Mouse (Mus musculus) thymus, adult 2 months (tissue): ENCODE measurements around the gene Spata17. TPM values are rescaled to one million over a fixed set of nuclear protein-coding genes. Genes with fewer than 3 reads are reported as not detected.

Source experiments
- DNase-seq: peaks from one replicate; pipeline ENCODE4 v3.0.0; 2021
- H3K27ac ChIP-seq: fragments of 200-500 bp; 2 replicates; pipeline ENCODE4 v1.5.1; 2012; ENCODE audit warnings: low read length, control low read depth; ENCODE audit not compliant: control insufficient read depth, insufficient read depth
- H3K27me3 ChIP-seq: fragments of 200-500 bp; 2 replicates; pipeline ENCODE4 v1.6.1; 2012; ENCODE audit warnings: mild to moderate bottlenecking, low read length, moderate library complexity, mixed read lengths; ENCODE audit not compliant: control insufficient read depth, insufficient read depth
- H3K36me3 ChIP-seq: fragments of 200-500 bp; 2 replicates; pipeline ENCODE4 v1.6.1; 2012; ENCODE audit warnings: mild to moderate bottlenecking, low read length, moderate library complexity; ENCODE audit not compliant: control insufficient read depth, insufficient read depth
- H3K4me1 ChIP-seq: fragments of 200-500 bp; replicated peaks from 2 replicates; pipeline ENCODE4 v1.6.1; 2012; ENCODE audit warnings: low read length; ENCODE audit not compliant: control insufficient read depth, insufficient read depth
- H3K4me3 ChIP-seq: fragments of 200-500 bp; 2 replicates; pipeline ENCODE4 v1.5.1; 2012; ENCODE audit warnings: mild to moderate bottlenecking, low read length, control low read depth, moderate library complexity; ENCODE audit not compliant: control insufficient read depth, insufficient read depth
- CTCF ChIP-seq: fragments of 200-500 bp; IDR thresholded peaks from 2 replicates; pipeline ENCODE4 v1.5.1; 2012; ENCODE audit warnings: mild to moderate bottlenecking, control low read depth, low read length, moderate library complexity, borderline replicate concordance; ENCODE audit not compliant: control insufficient read depth, poor library complexity, insufficient read depth; ENCODE audit errors: extremely low read depth
- POLR2A ChIP-seq: fragments of 200-500 bp; IDR thresholded peaks from 2 replicates; pipeline ENCODE4 v1.6.1; 2012; ENCODE audit warnings: mild to moderate bottlenecking, low read length, control low read depth, moderate library complexity; ENCODE audit not compliant: control insufficient read depth, poor library complexity, insufficient read depth; ENCODE audit errors: extremely low read depth
- WGBS: fragments of 180-500 bp; shearing (Covaris S2); methylation state at CpG from one replicate; pipeline ENCODE4 v1.1.7; 2018; 5-methylcytosine and 5-hydroxymethylcytosine counted together
- polyA plus RNA-seq: library from polyadenylated mRNA; depleted of rRNA; stranded (reverse); fragments of >200 nt; gene quantifications from 2 replicates; pipeline ENCODE4 v1.2.3, GENCODE M21; 2012; rRNA removed

Spata17 gene
- polyA plus RNA-seq, 1 experiment = 0.05 TPM

DNA sequence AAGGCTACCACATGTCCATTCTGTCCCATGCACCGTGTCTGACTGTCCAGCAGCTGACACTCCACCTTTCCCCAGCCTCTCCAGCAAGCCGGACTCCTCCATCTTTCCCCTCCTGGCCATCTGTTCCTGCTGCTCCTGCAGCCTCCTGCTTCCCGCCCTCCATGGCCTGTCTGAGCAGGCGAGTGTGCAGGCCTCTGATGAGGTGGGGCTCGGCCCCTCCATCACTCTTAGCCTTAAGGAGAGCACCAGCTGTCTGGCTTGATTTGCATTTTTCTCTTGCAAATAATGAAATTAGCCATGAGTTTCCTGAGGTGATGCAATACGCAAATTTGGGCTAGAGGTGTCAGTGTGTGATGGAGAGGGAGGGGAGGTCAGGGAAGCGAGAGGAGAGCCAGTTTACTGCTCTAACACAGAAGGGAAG is 211.8 kb downstream of the Spata17 start:
- 88% methylated on average over 7 of the region's 7 CpGs for WGBS
- no peaks in the 10 kb centered on the region for H3K4me1 ChIP-seq
- no peak overlapping the region for H3K27ac ChIP-seq
- TF ChIP-seq CTCF (no peak), POLR2A (no peak)
- H3K4me3 ChIP-seq = no peak overlapping the region
- no peak for DNase-seq
- no peaks in the 10 kb centered on the region for H3K36me3 ChIP-seq
- no peaks in the 10 kb centered on the region for H3K27me3 ChIP-seq

DNA sequence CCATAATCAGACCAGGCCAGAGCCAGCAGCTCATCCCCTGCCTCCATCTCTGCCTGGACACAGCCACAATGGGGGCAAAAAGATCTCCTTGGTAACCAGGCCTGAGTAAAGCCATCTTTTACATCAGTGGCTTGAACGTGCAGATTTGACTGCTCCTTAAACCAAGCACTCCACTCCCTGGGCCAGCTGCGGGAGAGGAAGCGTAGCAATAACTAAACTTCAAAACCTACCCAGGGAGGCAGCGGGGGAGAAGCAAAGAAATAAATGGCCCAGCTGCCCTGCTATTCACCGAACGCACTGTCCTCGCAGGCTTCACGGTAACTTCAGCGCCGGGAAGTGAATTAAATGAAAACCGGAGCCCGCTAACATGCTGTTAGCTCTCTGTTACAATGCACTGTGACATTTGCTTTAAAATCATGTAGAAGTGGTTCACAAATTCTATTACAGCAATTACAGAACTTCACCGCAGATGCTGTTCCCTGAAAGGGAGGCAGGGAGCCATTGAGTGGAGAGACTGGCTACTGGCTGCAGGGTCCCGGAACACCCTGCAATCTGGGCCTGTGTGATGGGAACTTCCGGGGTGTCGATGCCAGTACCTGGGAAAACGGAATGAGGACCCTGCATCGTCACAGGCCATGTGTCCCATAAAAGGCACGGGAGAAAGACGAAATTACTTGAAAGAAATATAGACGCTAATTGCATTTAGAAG is 217.5 kb downstream of the Spata17 start:
- Histone ChIP-seq H3K27ac (no peak overlapping the region), H3K4me1 (no peaks in the 10 kb centered on the region), H3K4me3 (no peak overlapping the region), H3K27me3 (no peaks in the 10 kb centered on the region), H3K36me3 (no peaks in the 10 kb centered on the region)
- TF ChIP-seq POLR2A (no peak), CTCF (no peak)
- DNase-seq = no peak
- WGBS = 95% methylated on average over 21 of the region's 21 CpGs

Other genes starting within 250 kb of the Spata17 start
- gene D1Pas1, start 248.0 kb downstream of the Spata17 start, polyA plus RNA-seq = not detected in 2 replicates
- 11.1 and 13.0 TPM in 2 replicates for gene Gpatch2, start within 50 bp of the Spata17 start, polyA plus RNA-seq